Mouse (Mus musculus) central nervous system, embryonic 11.5 days (tissue): ENCODE measurements around the gene Vmn2r110. TPM values are rescaled to one million over a fixed set of nuclear protein-coding genes. Genes with fewer than 3 reads are reported as not detected.

Experiments
- polyA plus RNA-seq: library from polyadenylated mRNA; depleted of rRNA; stranded (reverse); fragments of >200 nt; gene quantifications from 2 replicates; pipeline ENCODE4 v1.2.3, GENCODE M21; 2012; rRNA removed

The Vmn2r110 gene
- polyA plus RNA-seq, result not detected in 2 replicates

GRCm38 (mm10) chr17:20596323-20596722 is at the start of gene Vmn2r110:
TSS of gene Vmn2r110 (minus strand) at chr17:20596423.

GRCm38 (mm10) chr17:20624777-20625176 is 28.6 kb upstream of the Vmn2r110 start, which contains the start of gene Fpr-rs3:
TSS of gene Fpr-rs3 (minus strand) at chr17:20624877.

GRCm38 (mm10) chr17:20564656-20565055 is 31.6 kb downstream of the Vmn2r110 start, which contains the start of gene Vmn2r109:
TSS of gene Vmn2r109 (minus strand) at chr17:20564756.

Other genes with a start within 250 kb of the Vmn2r110 start
- gene Vmn1r224, start 182.3 kb downstream of the Vmn2r110 start, polyA plus RNA-seq, result not detected in 2 replicates
- not detected in 2 replicates for gene Vmn2r108, start 115.1 kb downstream of the Vmn2r110 start, polyA plus RNA-seq
- not detected in 2 replicates for gene Vmn1r225, start 98.3 kb downstream of the Vmn2r110 start, polyA plus RNA-seq
- gene Vmn2r109, start 31.7 kb downstream of the Vmn2r110 start, polyA plus RNA-seq, result not detected in 2 replicates
- not detected in 2 replicates for gene Fpr-rs3, start 28.5 kb upstream of the Vmn2r110 start, polyA plus RNA-seq
- not detected in 2 replicates for gene Vmn1r226, start 86.4 kb upstream of the Vmn2r110 start, polyA plus RNA-seq
- not detected in 2 replicates for gene Vmn1r227, start 133.4 kb upstream of the Vmn2r110 start, polyA plus RNA-seq
- gene Vmn1r228, start 189.7 kb upstream of the Vmn2r110 start, polyA plus RNA-seq, result not detected in 2 replicates
- gene Vmn1r229, start 215.1 kb upstream of the Vmn2r110 start, polyA plus RNA-seq, result not detected in 2 replicates
- gene Vmn1r230, start 244.0 kb upstream of the Vmn2r110 start, polyA plus RNA-seq, result not detected in 2 replicates